Mouse (Mus musculus) adrenal gland, adult 18-20 months (tissue): ENCODE measurements around the gene Ankmy2. TPM values are rescaled to one million over a fixed set of nuclear protein-coding genes. Genes with fewer than 3 reads are reported as not detected.

Experiments
- total RNA-seq, 2 experiments: library from RNA; stranded (reverse); gene quantifications; 1 replicate in 1 of 2; 2 replicates in 1 of 2; pipeline ENCODE4 v1.2.3; 2021

Ankmy2 gene
- total RNA-seq, 2 experiments from 2014 or later: 20.7 to 28.0 TPM

Other genes starting within 250 kb of the Ankmy2 start
- gene Agr3, start 231.5 kb upstream of the Ankmy2 start, total RNA-seq: not detected
- gene Agr2, start 164.2 kb upstream of the Ankmy2 start, total RNA-seq: not detected
- gene Tspan13, start 114.6 kb upstream of the Ankmy2 start, total RNA-seq: 10 to 100 TPM in 1 of 2 experiments, 1 to 10 TPM in 1; 9.6 to 15.6 TPM
- 10 to 100 TPM; 19.1 to 20.3 TPM for gene Bzw2, start 966 bp downstream of the Ankmy2 start, total RNA-seq
- not detected for gene Lrrc72, start 96.3 kb downstream of the Ankmy2 start, total RNA-seq
- gene Sostdc1, start 157.0 kb downstream of the Ankmy2 start, total RNA-seq: under 1 TPM; 0.23 to 0.54 TPM
- 1 to 10 TPM; 5.9 to 6.8 TPM for gene Ispd, start 224.3 kb downstream of the Ankmy2 start, total RNA-seq
- 1 to 10 TPM in 1 of 2 experiments, under 1 TPM in 1; 0.99 to 1.9 TPM for gene D630036H23Rik, start 225.1 kb downstream of the Ankmy2 start, total RNA-seq